Mouse (Mus musculus): Measurements from ENCODE around the gene Trip13. TPM values are rescaled to one million over a fixed set of nuclear protein-coding genes. Genes with fewer than 3 reads are reported as not detected.

Gene Trip13
- 30.8 and 33.8 TPM in 2 replicates for polyA plus RNA-seq (2015; fragmentation: Nextera tagmentation; extraction: Ambion mirVana)

DNA sequence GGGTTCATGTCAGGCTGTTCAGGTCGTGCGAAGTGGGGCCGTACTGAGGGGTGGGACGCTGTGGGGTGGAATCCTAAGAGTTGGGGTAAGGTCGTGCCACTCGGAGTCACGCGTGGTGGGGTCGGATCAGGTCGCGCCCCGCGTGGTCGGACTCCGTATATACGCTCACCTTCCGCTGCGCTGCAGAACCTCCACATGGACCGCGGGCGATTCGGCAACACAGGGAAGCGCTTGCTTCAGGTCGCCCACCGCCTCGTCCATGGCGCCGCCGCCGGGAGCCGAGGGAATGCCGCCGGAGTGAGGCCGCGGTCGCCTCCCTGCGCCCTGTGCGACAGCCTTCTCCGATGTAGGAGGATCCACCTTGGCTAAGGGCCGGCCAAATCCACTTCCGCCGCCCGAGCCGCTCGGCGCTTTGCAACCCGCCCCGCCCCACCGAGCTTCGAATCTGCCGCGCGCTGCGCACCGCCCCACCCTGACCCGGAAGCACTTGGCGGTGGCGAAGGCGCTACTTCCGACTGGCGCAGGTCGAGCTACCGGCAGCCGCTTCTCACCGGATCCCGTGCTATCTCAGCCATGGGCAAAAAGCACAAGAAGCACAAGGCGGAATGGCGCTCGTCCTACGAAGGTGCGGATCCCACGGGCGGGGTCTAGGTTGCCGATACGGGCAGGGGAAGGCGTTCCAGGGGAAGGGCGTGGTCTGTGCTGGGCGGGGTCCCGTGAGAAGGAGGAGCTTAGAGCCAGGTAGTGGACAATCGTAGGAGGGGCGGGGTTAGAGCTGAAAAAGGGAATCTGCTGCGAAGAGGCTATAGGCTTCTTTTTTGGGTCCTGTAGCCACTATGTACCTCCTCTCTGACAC, at the start of gene Trip13, which contains the start of gene Brd9:
TSS of gene Trip13 (minus strand) at position 464 of the 856 bp plus-strand sequence.
TSS of gene Brd9 (plus strand) at position 491 of the 856 bp plus-strand sequence.
- WGBS = under 1% methylated on average over 80 of the region's 82 CpGs

DNA sequence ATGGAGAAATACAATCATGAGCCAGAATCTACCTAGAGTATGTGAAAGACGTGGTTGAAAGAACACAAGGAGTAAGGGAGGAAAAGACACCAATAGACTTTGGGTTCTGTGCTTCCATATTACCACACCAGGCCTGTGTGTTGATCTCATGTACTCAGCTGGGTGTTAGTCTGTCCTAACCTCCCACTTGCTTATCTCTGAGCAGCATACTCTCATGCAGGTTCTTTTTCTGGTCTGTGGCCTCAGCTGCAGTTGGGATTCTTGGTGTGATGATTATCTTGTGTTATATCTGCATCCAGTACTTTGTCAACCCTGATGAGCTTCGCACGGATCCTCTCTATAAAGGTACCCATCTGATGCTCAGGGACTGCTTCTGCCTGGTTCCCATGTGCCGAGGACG, 39.4 kb upstream of the Trip13 start:
- H3K27me3 ChIP-seq = no peaks in the 10 kb centered on the region
- no peak overlapping the region for H3K9ac ChIP-seq
- no peak overlapping the region for H3K4me3 ChIP-seq
- H3K27ac ChIP-seq = no peak overlapping the region
- no peak for ATAC-seq
- WGBS = 89% methylated on average over 5 of the region's 5 CpGs
- no peaks in the 10 kb centered on the region for H3K4me1 ChIP-seq
- H3K36me3 ChIP-seq (ENCODE audit: poor library complexity, severe bottlenecking) = no peaks in the 10 kb centered on the region
- H3K9me3 ChIP-seq (replicated peaks) = no peaks in the 10 kb centered on the region
- no peak overlapping the region for H3K4me2 ChIP-seq

More for the DNA sequence above, at the start of gene Trip13, which contains the start of gene Brd9:
- peaks cover 17% of the 10 kb centered on the region for H3K4me1 ChIP-seq
- H3K4me2 ChIP-seq = peak within 1 kb of the TSS; percentile 81
- H3K9me3 ChIP-seq (replicated peaks) = no peaks in the 10 kb centered on the region
- H3K4me3 ChIP-seq = peak within 1 kb of the TSS; percentile 75
- peaks cover 51% of the 10 kb centered on the region for H3K36me3 ChIP-seq (ENCODE audit: poor library complexity, severe bottlenecking)
- H3K9ac ChIP-seq = peak within 1 kb of the TSS; percentile 76
- H3K27ac ChIP-seq = peak within 1 kb of the TSS; percentile 79
- ATAC-seq = peak; percentile 98
- H3K27me3 ChIP-seq = no peaks in the 10 kb centered on the region

DNA sequence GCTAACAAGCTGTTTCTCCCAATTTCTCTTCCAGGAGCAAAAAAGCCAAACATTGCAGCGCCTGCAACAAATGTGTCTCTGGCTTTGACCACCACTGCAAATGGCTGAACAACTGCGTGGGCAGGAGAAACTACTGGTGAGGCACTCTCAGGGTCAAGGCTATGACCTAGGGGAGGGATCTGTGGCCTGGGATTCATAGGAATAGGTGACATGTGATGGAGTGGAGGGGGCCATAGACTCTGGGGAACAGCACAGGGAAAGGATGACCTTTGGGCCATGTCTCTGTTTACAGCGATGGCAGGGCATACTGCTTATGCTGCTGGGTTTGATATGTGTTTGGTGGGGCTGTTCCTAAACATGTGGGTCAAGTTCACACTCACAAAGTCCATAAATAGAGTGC, 36.9 kb upstream of the Trip13 start:
- 94% methylated on average over 3 of the region's 3 CpGs for WGBS

DNA sequence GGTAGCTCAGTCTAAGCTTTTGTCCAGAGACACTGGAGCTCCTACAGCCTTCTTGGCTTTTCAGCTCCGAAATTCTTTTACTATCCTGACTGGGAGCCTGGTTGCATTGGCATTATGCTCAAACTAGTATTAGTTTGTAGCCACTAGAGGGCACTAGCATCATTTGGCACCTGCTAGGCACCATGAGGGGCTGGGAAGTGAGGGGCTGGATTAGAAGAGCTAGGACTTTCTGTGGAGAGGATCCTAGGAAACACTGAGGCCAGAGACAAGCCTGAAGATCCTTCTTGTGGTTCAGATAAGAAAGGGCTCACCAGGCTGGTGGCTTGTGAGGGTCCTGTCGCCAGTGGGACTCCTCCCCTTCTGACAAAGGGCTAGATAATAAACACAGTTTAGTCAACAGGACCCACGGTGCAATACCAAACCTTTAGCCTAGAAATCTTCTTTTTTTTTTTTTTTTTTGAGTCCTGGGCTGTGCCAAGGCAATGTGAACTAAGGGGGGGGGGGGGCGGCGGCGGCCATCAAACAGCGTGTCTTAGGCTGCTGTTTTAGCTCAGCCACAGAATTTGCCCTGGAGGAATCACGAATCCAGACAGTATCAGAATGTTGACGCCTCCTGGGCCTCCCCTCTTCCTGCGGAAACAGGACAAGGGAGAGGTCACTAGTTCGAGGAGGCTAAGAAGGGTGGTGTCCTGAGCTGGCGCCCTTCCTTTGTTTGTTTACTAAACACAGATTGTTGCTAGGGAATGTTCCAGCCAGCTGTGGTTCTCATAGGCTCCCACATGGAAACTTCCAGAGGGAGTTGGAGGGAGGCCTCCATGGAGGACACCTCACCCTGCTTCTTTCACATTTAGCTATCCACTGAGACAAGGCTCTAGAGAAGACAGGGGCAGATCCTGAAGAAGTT, 33.2 kb upstream of the Trip13 start:
- Histone ChIP-seq H3K4me1 (no peaks in the 10 kb centered on the region), H3K27me3 (no peaks in the 10 kb centered on the region), H3K4me2 (no peak overlapping the region), H3K4me3 (no peak overlapping the region), H3K9ac (no peak overlapping the region), H3K27ac (no peak overlapping the region), H3K36me3 (ENCODE audit: poor library complexity, severe bottlenecking) (no peaks in the 10 kb centered on the region), H3K9me3 (replicated peaks) (no peaks in the 10 kb centered on the region)
- WGBS = 39% methylated on average over 12 of the region's 12 CpGs
- ATAC-seq = peak; percentile 90

More for the DNA sequence above, 36.9 kb upstream of the Trip13 start:
- H3K4me1 ChIP-seq = no peaks in the 10 kb centered on the region
- no peaks in the 10 kb centered on the region for H3K27me3 ChIP-seq
- no peak overlapping the region for H3K9ac ChIP-seq
- no peak overlapping the region for H3K4me3 ChIP-seq
- no peaks in the 10 kb centered on the region for H3K36me3 ChIP-seq (ENCODE audit: poor library complexity, severe bottlenecking)
- no peak overlapping the region for H3K4me2 ChIP-seq
- no peaks in the 10 kb centered on the region for H3K9me3 ChIP-seq (replicated peaks)
- no peak overlapping the region for H3K27ac ChIP-seq
- no peak for ATAC-seq

DNA sequence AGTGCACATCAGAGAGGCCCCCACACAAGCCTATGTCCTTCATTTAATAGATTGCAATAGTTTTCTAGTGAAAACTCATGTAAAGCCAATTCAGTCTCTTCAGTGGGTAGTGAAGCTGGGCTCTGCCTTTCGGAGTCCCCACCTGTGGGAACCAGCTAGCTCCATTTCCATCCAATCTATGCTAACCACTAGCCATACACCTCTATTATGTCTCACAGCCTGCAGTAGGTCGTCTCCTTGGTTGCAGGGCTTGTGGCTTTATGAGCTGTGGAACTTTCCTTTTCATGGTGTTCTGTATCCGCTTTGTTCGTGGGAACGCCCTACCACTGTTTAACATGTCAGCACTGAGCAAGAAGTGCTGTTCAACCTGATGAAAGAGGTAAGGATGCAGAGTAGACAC, 26.0 kb upstream of the Trip13 start, which contains the start of gene Zdhhc11:
TSS of gene Zdhhc11 (plus strand) at position 301 of the 400 bp plus-strand sequence.
- no peaks in the 10 kb centered on the region for H3K9me3 ChIP-seq (replicated peaks)
- no peaks in the 10 kb centered on the region for H3K4me1 ChIP-seq
- H3K9ac ChIP-seq = no peak within 1 kb of the TSS
- no peak within 1 kb of the TSS for H3K4me2 ChIP-seq
- 90% methylated on average over 5 of the region's 5 CpGs for WGBS
- peaks cover 45% of the 10 kb centered on the region for H3K36me3 ChIP-seq (ENCODE audit: poor library complexity, severe bottlenecking)
- ATAC-seq = no peak
- no peak within 1 kb of the TSS for H3K27ac ChIP-seq
- no peaks in the 10 kb centered on the region for H3K27me3 ChIP-seq
- H3K4me3 ChIP-seq = no peak within 1 kb of the TSS

DNA sequence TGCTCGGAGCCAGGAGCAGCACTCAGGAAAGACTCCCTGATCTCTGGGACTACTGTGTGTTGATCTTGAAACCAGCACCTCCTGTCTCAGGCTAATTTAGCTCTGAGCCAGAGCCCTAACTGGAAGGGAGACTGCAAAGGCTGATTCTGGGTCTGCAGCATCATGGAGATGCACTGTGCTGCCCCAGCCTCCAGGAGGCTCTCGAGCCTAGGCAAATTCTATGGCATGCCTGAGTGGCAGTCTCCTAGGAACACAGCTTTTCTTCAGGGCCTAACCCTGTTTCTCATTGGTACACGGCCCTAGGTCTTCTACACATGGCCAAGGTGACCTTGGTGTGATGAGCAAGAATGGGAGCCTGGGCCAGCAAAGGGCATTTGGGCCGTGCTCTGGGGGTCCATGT, 23.6 kb upstream of the Trip13 start:
- no peaks in the 10 kb centered on the region for H3K9me3 ChIP-seq (replicated peaks)
- H3K27me3 ChIP-seq = no peaks in the 10 kb centered on the region
- H3K9ac ChIP-seq = no peak overlapping the region
- no peaks in the 10 kb centered on the region for H3K4me1 ChIP-seq
- 72% methylated on average over 4 of the region's 4 CpGs for WGBS
- peaks cover 67% of the 10 kb centered on the region for H3K36me3 ChIP-seq (ENCODE audit: poor library complexity, severe bottlenecking)
- no peak overlapping the region for H3K4me3 ChIP-seq
- no peak for ATAC-seq
- H3K4me2 ChIP-seq = no peak overlapping the region
- no peak overlapping the region for H3K27ac ChIP-seq

DNA sequence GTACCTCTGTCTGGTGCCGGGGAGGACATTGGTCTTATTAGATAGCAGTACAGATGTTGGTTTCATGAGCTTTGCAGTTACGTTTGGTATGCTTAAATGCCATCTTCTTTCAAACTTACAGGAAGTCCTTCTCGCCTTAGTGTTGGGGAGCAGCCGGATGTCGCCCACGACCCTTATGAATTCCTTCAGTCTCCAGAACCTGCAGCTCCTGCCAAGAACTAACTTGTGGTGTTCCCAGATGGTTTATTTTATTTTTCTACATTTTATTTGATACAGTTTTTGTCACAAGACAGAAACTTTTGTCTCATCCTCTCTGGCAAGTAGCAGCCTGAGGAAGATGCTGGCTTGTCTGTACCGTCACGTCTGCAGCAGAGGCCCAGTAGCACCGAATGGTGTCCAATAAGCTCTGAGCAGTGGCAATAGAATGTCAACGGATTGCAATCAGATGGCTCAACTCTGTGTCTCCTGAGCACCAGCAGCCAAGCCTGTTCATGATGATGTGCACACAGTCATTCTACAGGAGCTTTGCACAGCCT, 22.6 kb upstream of the Trip13 start:
- H3K4me3 ChIP-seq = no peak overlapping the region
- H3K9me3 ChIP-seq (replicated peaks) = no peaks in the 10 kb centered on the region
- 93% methylated on average over 10 of the region's 10 CpGs for WGBS
- H3K4me2 ChIP-seq = no peak overlapping the region
- no peak for ATAC-seq
- H3K9ac ChIP-seq = no peak overlapping the region
- H3K4me1 ChIP-seq = no peaks in the 10 kb centered on the region
- H3K36me3 ChIP-seq (ENCODE audit: poor library complexity, severe bottlenecking) = peaks cover 76% of the 10 kb centered on the region
- H3K27me3 ChIP-seq = no peaks in the 10 kb centered on the region
- no peak overlapping the region for H3K27ac ChIP-seq

DNA sequence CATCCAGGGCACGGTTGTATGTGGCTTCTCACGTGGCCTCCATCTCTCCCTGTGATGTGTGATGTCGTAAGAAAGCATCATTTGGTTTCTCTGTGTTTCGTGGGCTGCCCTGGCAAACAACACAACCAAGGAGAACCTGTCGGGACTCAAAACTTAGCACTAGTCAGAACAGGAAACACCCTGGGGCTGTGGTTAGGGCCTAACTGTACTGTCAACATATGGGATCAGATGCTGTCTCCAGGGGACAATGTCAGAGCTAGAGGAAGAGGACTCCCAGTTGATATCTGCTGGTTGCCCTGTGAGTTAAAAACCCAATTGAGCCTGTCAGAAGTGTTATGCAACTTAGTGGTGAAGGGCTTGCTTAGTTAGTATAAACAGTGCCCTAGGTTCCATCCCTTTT, 17.9 kb upstream of the Trip13 start:
- WGBS = 94% methylated on average over 5 of the region's 5 CpGs
- Histone ChIP-seq H3K27ac (no peak overlapping the region), H3K4me3 (no peak overlapping the region), H3K9me3 (replicated peaks) (no peaks in the 10 kb centered on the region), H3K27me3 (no peaks in the 10 kb centered on the region), H3K36me3 (ENCODE audit: poor library complexity, severe bottlenecking) (peaks cover 96% of the 10 kb centered on the region), H3K4me2 (no peak overlapping the region), H3K9ac (no peak overlapping the region), H3K4me1 (no peaks in the 10 kb centered on the region)
- no peak for ATAC-seq

DNA sequence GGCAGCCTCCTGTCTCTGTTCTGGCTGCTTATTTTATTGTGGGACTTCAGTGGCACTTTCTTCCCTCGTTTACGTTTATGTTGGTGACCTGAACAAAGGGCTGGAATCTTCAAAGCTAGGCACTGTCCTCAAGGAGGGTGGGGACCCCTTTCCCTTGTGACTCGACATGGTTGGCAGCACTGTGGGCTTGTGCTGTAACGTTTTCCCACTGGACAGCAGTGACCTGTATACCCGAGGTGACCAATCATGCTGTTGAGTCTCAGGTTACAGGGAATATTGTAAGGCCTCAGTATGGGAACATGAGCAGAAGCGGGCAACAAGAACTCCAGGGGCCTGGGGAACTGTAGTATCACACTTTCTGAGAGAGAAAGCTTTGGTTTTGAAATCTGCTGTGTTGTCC, 17.1 kb upstream of the Trip13 start:
- Histone ChIP-seq H3K4me3 (no peak overlapping the region), H3K4me1 (no peaks in the 10 kb centered on the region), H3K27ac (no peak overlapping the region), H3K36me3 (ENCODE audit: poor library complexity, severe bottlenecking) (peaks cover 96% of the 10 kb centered on the region), H3K9me3 (replicated peaks) (no peaks in the 10 kb centered on the region), H3K27me3 (no peaks in the 10 kb centered on the region), H3K4me2 (no peak overlapping the region), H3K9ac (no peak overlapping the region)
- WGBS = 74% methylated on average over 6 of the region's 6 CpGs
- ATAC-seq = no peak

DNA sequence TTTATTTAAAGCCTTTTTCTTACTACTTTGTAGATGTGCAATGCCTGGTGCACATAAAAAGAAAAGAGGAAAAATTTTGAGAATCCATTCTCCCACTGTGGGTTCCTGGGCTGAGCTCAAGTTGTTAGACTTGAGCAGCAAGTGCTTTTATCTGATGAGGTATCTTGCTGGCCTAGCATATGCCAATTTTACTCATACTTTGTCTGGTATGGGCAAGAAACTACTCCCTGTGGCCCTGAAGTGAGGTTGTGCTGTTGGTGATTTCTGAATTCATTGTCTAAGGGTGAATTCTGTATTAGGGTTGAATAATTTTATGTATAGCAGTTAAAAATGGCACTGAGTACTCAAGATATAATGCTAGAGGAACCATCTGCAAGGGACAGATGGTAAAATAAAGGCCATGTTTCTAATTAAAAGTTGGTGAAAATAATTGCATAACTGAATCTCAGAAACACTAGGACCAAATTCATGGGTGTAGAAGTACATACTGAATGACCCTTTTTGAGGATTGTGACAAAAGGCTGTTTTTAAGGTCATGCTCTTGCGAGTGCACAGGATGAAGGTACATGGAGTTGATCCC, 16.1 kb upstream of the Trip13 start:
- Histone ChIP-seq H3K9me3 (replicated peaks) (no peaks in the 10 kb centered on the region), H3K9ac (no peak overlapping the region), H3K36me3 (ENCODE audit: poor library complexity, severe bottlenecking) (peaks cover 96% of the 10 kb centered on the region), H3K4me3 (no peak overlapping the region), H3K4me1 (no peaks in the 10 kb centered on the region), H3K27ac (no peak overlapping the region), H3K4me2 (no peak overlapping the region), H3K27me3 (no peaks in the 10 kb centered on the region)
- WGBS = 93% methylated on average over 1 of the region's 1 CpGs
- no peak for ATAC-seq

DNA sequence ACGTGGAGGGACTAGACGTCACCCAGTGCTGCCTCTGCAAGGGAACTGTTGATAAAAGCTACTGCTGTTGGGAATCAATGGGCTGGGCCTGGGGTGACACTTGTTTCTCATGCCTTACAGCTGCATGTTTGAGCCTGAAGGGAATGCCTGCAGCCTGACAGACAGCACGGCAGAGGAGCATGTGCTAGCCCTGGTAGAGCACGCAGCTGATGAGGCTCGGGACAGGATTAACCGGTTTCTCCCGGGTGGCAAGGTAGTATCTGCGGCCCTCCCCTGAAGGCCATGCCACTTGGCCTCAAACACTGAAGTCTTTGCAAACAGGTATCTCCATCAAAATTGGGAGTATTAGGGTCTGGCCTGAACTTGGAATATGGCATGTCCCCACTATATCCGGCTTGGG, 7.0 kb upstream of the Trip13 start:
- Histone ChIP-seq H3K36me3 (ENCODE audit: poor library complexity, severe bottlenecking) (peaks cover 94% of the 10 kb centered on the region), H3K27ac (no peak overlapping the region), H3K4me1 (no peaks in the 10 kb centered on the region), H3K9me3 (replicated peaks) (no peaks in the 10 kb centered on the region), H3K4me2 (no peak overlapping the region), H3K4me3 (no peak overlapping the region), H3K27me3 (no peaks in the 10 kb centered on the region), H3K9ac (no peak overlapping the region)
- 95% methylated on average over 9 of the region's 9 CpGs for WGBS
- ATAC-seq = no peak

All from forebrain, embryonic 13.5 days (tissue).